Mouse (Mus musculus) midbrain, postnatal 0 days (tissue): Measurements from ENCODE around the gene Gsg1. TPM values are rescaled to one million over a fixed set of nuclear protein-coding genes. Genes with fewer than 3 reads are reported as not detected.
A peak's percentile ranks its signal among the peaks of the same experiment; 100 is the strongest.

Experiments used
- ATAC-seq: fragments of 200-750 bp; cut with Nextera tagmentation; 2 replicates; pipeline ENCODE4 v1.8.0; 2017; ENCODE audit warnings: moderate number of reproducible peaks, mild to moderate bottlenecking, moderate TSS enrichment, moderate library complexity; ENCODE audit not compliant: low FRiP score
- DNase-seq: peaks from one replicate; pipeline ENCODE4 v3.0.0-alpha.2; 2015; ENCODE audit warnings: low spot score
- H3K27ac ChIP-seq: fragments of 300-500 bp; sonication (generic); 2 replicates; pipeline ENCODE4 v1.5.1; 2014; ENCODE audit warnings: low read depth, mild to moderate bottlenecking, low read length, mixed read lengths
- H3K27me3 ChIP-seq: fragments of 300-500 bp; sonication (generic); 2 replicates; pipeline ENCODE4 v1.6.1; 2014; ENCODE audit warnings: low read length, control low read depth, mixed read lengths; ENCODE audit not compliant: insufficient read depth
- H3K36me3 ChIP-seq: fragments of 300-500 bp; sonication (generic); 2 replicates; pipeline ENCODE4 v1.6.1; 2014; ENCODE audit warnings: low read length, control low read depth, mixed read lengths; ENCODE audit not compliant: insufficient read depth
- H3K4me1 ChIP-seq: fragments of 300-500 bp; sonication (generic); 2 replicates; pipeline ENCODE4 v1.6.1; 2014; ENCODE audit warnings: mild to moderate bottlenecking, control low read depth, antibody characterized with exemption, low read length, mixed read lengths; ENCODE audit not compliant: insufficient read depth
- H3K4me2 ChIP-seq: fragments of 300-500 bp; sonication (generic); 2 replicates; pipeline ENCODE4 v1.6.1; 2014; ENCODE audit warnings: low read depth, mild to moderate bottlenecking, low read length, mixed read lengths; ENCODE audit not compliant: poor library complexity, severe bottlenecking
- H3K4me3 ChIP-seq: fragments of 300-500 bp; sonication (generic); 2 replicates; pipeline ENCODE4 v1.5.1; 2014; ENCODE audit warnings: low read depth, mild to moderate bottlenecking, low read length, moderate library complexity
- H3K9ac ChIP-seq: fragments of 300-500 bp; sonication (generic); replicated peaks from 2 replicates; pipeline ENCODE4 v1.6.1; 2014; ENCODE audit warnings: mild to moderate bottlenecking, low read length, moderate library complexity, mixed read lengths; ENCODE audit not compliant: poor library complexity, severe bottlenecking
- H3K9me3 ChIP-seq: fragments of 300-500 bp; sonication (generic); 2 replicates; pipeline ENCODE4 v1.6.1; 2016; ENCODE audit warnings: low read length, control low read depth
- CTCF ChIP-seq: IDR thresholded peaks from 2 replicates; pipeline ENCODE4 v1.5.1; 2016; ENCODE audit warnings: antibody characterized with exemption, mild to moderate bottlenecking
- WGBS: fragments of 180-500 bp; shearing (Covaris S2); extraction: QIAGEN DNeasy Blood & Tissue Kit; methylation state at CpG from one replicate; pipeline ENCODE4 v1.1.7; 2014; 5-methylcytosine and 5-hydroxymethylcytosine counted together
- polyA plus RNA-seq: library from polyadenylated mRNA; unstranded; fragments of >200 nt; fragmentation: Nextera tagmentation; extraction: Ambion mirVana; gene quantifications from 2 replicates; pipeline ENCODE4 v1.2.1, GENCODE M21; 2015
- total RNA-seq: library from RNA; depleted of rRNA; stranded (reverse); fragments of >200 nt; gene quantifications from 2 replicates; pipeline ENCODE4 v1.2.3, GENCODE M21; 2014

The Gsg1 gene
- total and polyA plus RNA-seq, 2 experiments from 2014 or later = 0.17 to 2.6 TPM

DNA sequence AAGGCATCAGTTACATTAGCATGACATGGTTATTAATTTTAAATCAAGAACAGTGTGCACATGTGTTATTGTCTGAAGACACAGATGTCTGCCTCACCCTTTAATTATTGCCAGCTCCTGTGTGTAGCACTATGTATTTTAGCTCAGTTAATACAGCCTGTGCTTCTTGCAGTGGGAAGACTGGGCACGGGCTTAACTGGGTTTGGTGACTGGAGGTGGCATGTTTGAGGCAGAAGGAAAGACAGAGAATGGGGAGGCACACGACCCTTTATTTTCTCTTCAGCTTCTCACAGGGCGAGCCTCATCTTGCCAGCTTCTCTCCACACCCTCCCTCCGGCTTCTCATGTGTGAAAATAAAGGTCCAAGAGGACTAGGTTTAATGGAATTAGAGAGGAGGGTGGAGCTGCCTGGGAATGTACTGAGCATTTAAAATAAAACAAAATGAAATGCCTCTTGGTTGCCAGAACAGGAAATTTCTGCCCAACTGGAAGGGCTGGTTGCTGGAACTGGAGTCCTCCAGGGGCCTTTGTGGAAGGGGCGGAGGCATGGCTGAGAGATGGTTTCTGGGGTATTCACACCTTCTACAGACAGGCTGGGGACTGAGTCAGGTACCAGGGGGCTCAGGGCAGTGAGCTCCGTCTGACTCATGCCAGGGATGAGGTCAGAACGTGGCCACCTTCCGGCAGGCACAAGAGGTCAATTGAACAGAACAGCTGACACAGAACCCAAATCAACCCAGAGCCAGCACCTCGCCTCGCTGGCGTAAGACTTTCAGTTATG is 41.1 kb upstream of the Gsg1 start:
- Histone ChIP-seq H3K4me2 (no peak overlapping the region), H3K9ac (no peak overlapping the region), H3K27ac (no peak overlapping the region), H3K36me3 (no peaks in the 10 kb centered on the region), H3K4me3 (no peak overlapping the region), H3K27me3 (no peaks in the 10 kb centered on the region), H3K9me3 (no peaks in the 10 kb centered on the region), H3K4me1 (no peaks in the 10 kb centered on the region)
- ATAC-seq (no peak), DNase-seq (no peak)
- 77% methylated on average over 11 of the region's 11 CpGs for WGBS
- no peak for TF ChIP-seq CTCF

DNA sequence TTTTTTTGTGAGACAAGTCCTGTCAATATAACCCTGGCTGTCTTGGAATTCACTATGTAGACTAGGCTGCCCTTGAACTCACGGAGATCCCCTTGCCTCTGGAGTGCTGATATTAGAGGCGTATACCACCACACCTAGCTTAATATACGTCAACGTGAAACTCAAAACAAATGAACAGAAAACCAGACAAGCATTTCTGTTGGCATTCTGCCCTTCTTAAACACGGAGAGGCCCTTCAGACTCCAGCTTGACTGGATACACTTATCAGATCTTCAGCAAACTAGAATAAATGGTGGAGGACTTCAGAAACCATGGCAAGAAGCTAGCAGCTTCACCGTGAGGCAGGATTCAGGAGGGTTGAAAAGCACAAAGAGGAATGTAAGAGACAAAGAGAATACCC is 40.0 kb upstream of the Gsg1 start:
- 86% methylated on average over 6 of the region's 6 CpGs for WGBS
- ATAC-seq (no peak), DNase-seq (no peak)
- TF ChIP-seq CTCF = no peak
- no peaks in the 10 kb centered on the region for H3K4me1 ChIP-seq
- H3K9me3 ChIP-seq = no peaks in the 10 kb centered on the region
- no peaks in the 10 kb centered on the region for H3K36me3 ChIP-seq
- H3K4me2 ChIP-seq = no peak overlapping the region
- H3K4me3 ChIP-seq = no peak overlapping the region
- H3K27ac ChIP-seq = no peak overlapping the region
- no peak overlapping the region for H3K9ac ChIP-seq
- no peaks in the 10 kb centered on the region for H3K27me3 ChIP-seq

GRCm38 (mm10) chr6:135292391-135292790 is 38.2 kb upstream of the Gsg1 start:
- Histone ChIP-seq H3K4me1 (no peaks in the 10 kb centered on the region), H3K4me2 (no peak overlapping the region), H3K27me3 (no peaks in the 10 kb centered on the region), H3K36me3 (no peaks in the 10 kb centered on the region), H3K9me3 (no peaks in the 10 kb centered on the region), H3K27ac (no peak overlapping the region), H3K9ac (no peak overlapping the region), H3K4me3 (no peak overlapping the region)
- DNase-seq (no peak), ATAC-seq (no peak)
- no peak for TF ChIP-seq CTCF
- 71% methylated on average over 4 of the region's 4 CpGs for WGBS

- TF ChIP-seq CTCF = no peak
- no peak overlapping the region for H3K4me3 ChIP-seq
- H3K4me1 ChIP-seq = no peaks in the 10 kb centered on the region
- H3K9ac ChIP-seq = no peak overlapping the region
- H3K27ac ChIP-seq = no peak overlapping the region
- WGBS = 35% methylated on average over 10 of the region's 10 CpGs
- no peak overlapping the region for H3K4me2 ChIP-seq
- DNase-seq (no peak), ATAC-seq (no peak)
- H3K27me3 ChIP-seq = no peaks in the 10 kb centered on the region
- no peaks in the 10 kb centered on the region for H3K9me3 ChIP-seq
- no peaks in the 10 kb centered on the region for H3K36me3 ChIP-seq
Observed at GRCm38 (mm10) chr6:135279856-135280255, 25.7 kb upstream of the Gsg1 start.

DNA sequence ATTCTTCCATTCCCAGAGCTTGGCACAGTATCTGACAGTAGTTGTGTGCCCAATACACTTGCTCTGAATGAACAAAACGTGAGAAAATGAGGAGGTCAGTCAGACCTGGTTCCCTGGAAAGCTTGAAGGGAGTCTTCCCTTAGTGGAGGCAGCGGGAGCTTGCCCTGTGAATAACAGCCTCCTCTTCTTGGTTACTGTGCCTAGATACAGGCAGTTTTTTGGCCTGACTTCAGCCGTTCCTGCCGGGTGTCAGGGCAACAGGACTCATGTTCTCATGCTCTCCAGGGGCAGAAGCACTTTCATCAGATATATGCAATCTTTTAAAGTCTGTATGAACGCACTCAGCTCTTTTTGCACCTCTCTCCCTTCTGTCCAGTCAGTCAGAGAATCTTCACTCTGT is 25.1 kb upstream of the Gsg1 start:
- TF ChIP-seq CTCF = no peak
- no peaks in the 10 kb centered on the region for H3K4me1 ChIP-seq
- no peaks in the 10 kb centered on the region for H3K27me3 ChIP-seq
- no peak overlapping the region for H3K4me3 ChIP-seq
- 51% methylated on average over 5 of the region's 5 CpGs for WGBS
- H3K9me3 ChIP-seq = no peaks in the 10 kb centered on the region
- H3K4me2 ChIP-seq = no peak overlapping the region
- no peak overlapping the region for H3K9ac ChIP-seq
- H3K27ac ChIP-seq = no peak overlapping the region
- no peaks in the 10 kb centered on the region for H3K36me3 ChIP-seq
- ATAC-seq = 0 out of 2 replicates have a peak, but pooled peaks have one; percentile 34
- DNase-seq = peak; percentile 74

DNA sequence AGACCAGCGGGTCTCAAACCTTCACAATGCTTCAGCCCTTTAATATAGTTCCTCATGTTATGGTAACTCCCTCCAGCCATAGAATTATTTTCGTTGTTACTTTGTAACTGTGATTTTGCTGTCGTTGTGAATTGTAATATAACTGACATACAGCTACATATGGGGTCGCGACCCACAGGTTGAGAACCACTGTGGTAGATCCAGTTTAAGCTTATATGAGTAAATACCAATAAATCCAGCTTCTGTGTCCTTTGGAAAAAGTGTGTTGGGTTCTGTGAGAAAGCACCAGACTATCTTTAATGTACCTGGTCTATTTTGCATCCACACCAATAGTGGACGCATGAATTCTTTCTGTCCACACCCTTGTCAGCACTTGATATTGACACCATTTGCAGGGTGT is 24.2 kb upstream of the Gsg1 start:
- Histone ChIP-seq H3K36me3 (no peaks in the 10 kb centered on the region), H3K4me3 (no peak overlapping the region), H3K9me3 (no peaks in the 10 kb centered on the region), H3K27ac (no peak overlapping the region), H3K9ac (no peak overlapping the region), H3K27me3 (no peaks in the 10 kb centered on the region), H3K4me2 (no peak overlapping the region), H3K4me1 (no peaks in the 10 kb centered on the region)
- 91% methylated on average over 6 of the region's 6 CpGs for WGBS
- ATAC-seq (no peak), DNase-seq (no peak)
- no peak for TF ChIP-seq CTCF
